Mouse (Mus musculus) cortical plate, adult 2 months (tissue): ENCODE data around the gene Fbxl8.

Source experiments
- CTCF ChIP-seq: fragments of 200-500 bp; IDR thresholded peaks from 2 replicates; pipeline ENCODE4 v1.5.1; 2011; ENCODE audit warnings: mild to moderate bottlenecking, control low read depth, low read length; ENCODE audit not compliant: insufficient read depth; ENCODE audit errors: extremely low read depth
- POLR2A ChIP-seq: fragments of 200-500 bp; IDR thresholded peaks from 2 replicates; pipeline ENCODE4 v1.6.1; 2011; ENCODE audit warnings: mild to moderate bottlenecking, low read length, control low read depth; ENCODE audit not compliant: insufficient read depth; ENCODE audit errors: extremely low read depth

DNA sequence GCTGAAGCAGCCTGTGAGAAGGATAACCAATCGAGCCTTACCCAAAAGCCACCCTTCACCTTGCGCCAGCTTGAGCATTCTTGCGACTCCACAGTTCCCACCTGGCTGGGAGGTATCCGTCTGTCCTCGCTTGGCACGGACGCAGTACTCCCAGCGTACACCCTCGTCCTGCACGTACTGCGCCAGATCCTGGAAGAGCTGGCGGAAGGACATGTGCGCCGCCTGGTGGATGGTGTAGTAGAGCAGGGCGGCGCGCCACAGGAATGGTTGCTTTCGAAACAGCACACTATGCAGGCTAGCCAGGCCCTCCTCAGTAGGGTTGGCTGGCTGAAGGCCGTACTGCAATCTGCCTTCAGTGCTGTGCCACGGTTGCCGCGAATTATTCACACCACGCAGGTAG lies 18.6 kb downstream of the Fbxl8 start:
- peak; percentile 42 for TF ChIP-seq CTCF
- TF ChIP-seq POLR2A: no peak
